Comparison of ENCODE assay signal across 9 mouse cellular contexts in the genomic region with DNA sequence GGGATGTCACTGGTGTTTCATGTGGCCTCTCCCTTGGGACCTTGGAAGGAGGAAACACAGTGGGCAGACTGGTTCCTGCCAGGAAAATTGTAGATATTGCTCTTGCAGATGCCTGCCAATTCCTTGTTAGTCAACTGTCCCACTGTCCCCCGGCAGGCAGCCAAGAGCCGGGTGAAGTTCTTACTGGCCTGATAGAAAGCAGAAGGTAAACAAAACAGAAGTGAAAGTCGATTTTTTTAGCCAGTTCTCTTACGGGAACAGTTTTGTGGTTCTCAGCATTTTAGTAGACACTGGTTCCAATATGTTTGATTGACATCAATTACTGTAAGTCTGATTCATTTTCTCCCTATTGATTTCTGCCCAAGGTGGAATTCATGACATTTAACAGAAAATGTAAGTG. TPM values are rescaled to one million over a fixed set of nuclear protein-coding genes. Genes with fewer than 3 reads are reported as not detected.
A peak's percentile ranks its signal among the peaks of the same experiment; 100 is the strongest.
DNase-seq lines count a peak whose midpoint lies in the region; ATAC-seq and TF ChIP-seq lines count a peak whose summit lies in the region.
"Had no signal": no experiment of that assay in that cellular context is flagged by ENCODE, and none has a peak within 500 bp of the region (broad histone marks: within the 10 kb centered on the region; RNA-seq: fewer than 3 reads in every experiment).

No protein-coding gene starts in this region.

- H3K4me2 ChIP-seq in heart, embryonic 16.5 days (ENCODE audit: low read depth, low read length) = peak overlapping the region; percentile 27
- H3K4me2 ChIP-seq: limb, embryonic 15.5 days had no signal

- TF ChIP-seq CTCF in layer of hippocampus, adult 2 months (conservative IDR thresholded peaks at IDR 0.05) = no peak

- 0 out of 2 replicates have a peak overlapping the region, but pooled peaks have one; percentile 0 for H3K4me3 ChIP-seq in heart, embryonic 16.5 days (ENCODE audit: low read length)
- H3K4me3 ChIP-seq in layer of hippocampus, adult 2 months = no peak overlapping the region
- H3K4me3 ChIP-seq: limb, embryonic 15.5 days had no signal

- peaks cover 55% of the 10 kb centered on the region for H3K4me1 ChIP-seq in heart, embryonic 16.5 days (ENCODE audit: control insufficient read depth, insufficient read depth, low read length)

- peak; percentile 23; the same call in 1 of the 2 replicates for ATAC-seq in heart, embryonic 16.5 days (replicated peaks; ENCODE audit: extremely low read depth, insufficient read depth, low FRiP score)
- ATAC-seq in megakaryocyte, adult 5-6 weeks (ENCODE audit: poor library complexity, severe bottlenecking) = peak; percentile 58

- no peaks in the 10 kb centered on the region for H3K27me3 ChIP-seq in heart, embryonic 16.5 days (ENCODE audit: control insufficient read depth, insufficient read depth, low read length)
- H3K27me3 ChIP-seq: limb, embryonic 15.5 days had no signal

- peak overlapping the region; percentile 46 for H3K9ac ChIP-seq in heart, embryonic 16.5 days (ENCODE audit: low read length)
- H3K9ac ChIP-seq: limb, embryonic 15.5 days had no signal

- 9% methylated on average over 4 of the region's 4 CpGs for WGBS in heart, embryonic 16.5 days

- peaks cover 3% of the 10 kb centered on the region; the same call in 1 of the 2 replicates for H3K36me3 ChIP-seq in heart, embryonic 16.5 days (ENCODE audit: control insufficient read depth, insufficient read depth)

- DNase-seq in 3134 (ENCODE audit: extremely low read depth, insufficient read length, low spot score) (peak; percentile 73), MN1 (ENCODE audit: low spot score) (peak; percentile 86)
- DNase-seq in cerebellum, postnatal 14 days = peak; percentile 71 to 80
- peak in 1 of 2 experiments; percentile 53 for DNase-seq in layer of hippocampus, adult 2 months (ENCODE audit: low spot score in 2 of 2)
- peak; percentile 69 to 88 for DNase-seq in urinary bladder, postnatal 36 days (ENCODE audit: low spot score in 2 of 2)
- no peak for DNase-seq in c-Kit-positive CD71-positive TER-119-positive erythroid progenitor cells, embryonic 14.5 days (ENCODE audit: low spot score)

- H3K27ac ChIP-seq in heart, embryonic 16.5 days (ENCODE audit: low read length) = peak overlapping the region; percentile 78
- peak overlapping the region; percentile 74 for H3K27ac ChIP-seq in layer of hippocampus, adult 2 months

- H3K9me3 ChIP-seq in heart, embryonic 16.5 days (replicated peaks; ENCODE audit: control insufficient read depth, low read length) = no peaks in the 10 kb centered on the region
- H3K9me3 ChIP-seq: limb, embryonic 15.5 days had no signal

RNA-seq across cellular contexts. Expression of a gene that starts 27.0 kb away (rescaled TPM):
- 44.7 and 50.8 TPM in 2 replicates for polyA plus RNA-seq in heart, embryonic 16.5 days (2015; fragmentation: Nextera tagmentation; extraction: Ambion mirVana)
- total RNA-seq in layer of hippocampus, adult 2 months (2021) = 10 to 100 TPM; 56.3 to 64.4 TPM
- 49.1 and 54.8 TPM in 2 replicates for total RNA-seq in megakaryocyte, adult 5-6 weeks (2015)
- 145 and 151 TPM in 2 replicates for total RNA-seq in megakaryocyte, adult 5-6 weeks (2017)

RNA-seq across cellular contexts. Expression of a gene that starts 51.6 kb away (rescaled TPM):
- 0.84 and 0.99 TPM in 2 replicates for polyA plus RNA-seq in heart, embryonic 16.5 days (2015; fragmentation: Nextera tagmentation; extraction: Ambion mirVana)
- under 1 TPM; 0.29 to 0.31 TPM for total RNA-seq in layer of hippocampus, adult 2 months (2021)
- total RNA-seq in megakaryocyte, adult 5-6 weeks (2015) = 0.20 TPM in 1 of 2 replicates, not detected in the other
- not detected in 2 replicates for total RNA-seq in megakaryocyte, adult 5-6 weeks (2017)
